Mouse (Mus musculus): ENCODE data around the gene Klf2. TPM values are rescaled to one million over a fixed set of nuclear protein-coding genes. Genes with fewer than 3 reads are reported as not detected.

Klf2 gene
- polyA plus RNA-seq, 1 experiment from 2014 or later: 3.7 TPM

GRCm38 (mm10) chr8:72365826-72366225 lies 47.0 kb downstream of the Klf2 start:
- Histone ChIP-seq H3K36me3 (replicated peaks) (peaks cover 100% of the 10 kb centered on the region), H3K4me3 (no peak overlapping the region), H3K9me3 (no peaks in the 10 kb centered on the region), H3K27me3 (replicated peaks; ENCODE audit: low read depth, poor library complexity, severe bottlenecking) (no peaks in the 10 kb centered on the region), H3K4me1 (no peaks in the 10 kb centered on the region), H3K27ac (replicated peaks) (no peak overlapping the region)
- WGBS: 36% methylated on average over 3 of the region's 3 CpGs
- DNase-seq (ENCODE audit: low spot score): peak; percentile 71

- Histone ChIP-seq H3K9me3 (no peaks in the 10 kb centered on the region), H3K4me3 (no peak overlapping the region), H3K4me1 (no peaks in the 10 kb centered on the region), H3K36me3 (replicated peaks) (peaks cover 100% of the 10 kb centered on the region), H3K27me3 (replicated peaks; ENCODE audit: low read depth, poor library complexity, severe bottlenecking) (no peaks in the 10 kb centered on the region), H3K27ac (replicated peaks) (no peak overlapping the region)
- 94% methylated on average over 2 of the region's 2 CpGs for WGBS
- no peak for DNase-seq (ENCODE audit: low spot score)
Observed at GRCm38 (mm10) chr8:72366435-72366834, 47.6 kb downstream of the Klf2 start.

Other genes starting within 250 kb of the Klf2 start
- gene Olfr373, start 235.9 kb upstream of the Klf2 start, polyA plus RNA-seq (2016; fragmentation: Nextera tagmentation; extraction: Ambion mirVana): 0.04 TPM in 1 of 2 replicates, not detected in the other
- gene Olfr374, start 212.0 kb upstream of the Klf2 start, polyA plus RNA-seq (2016; fragmentation: Nextera tagmentation; extraction: Ambion mirVana): not detected in 2 replicates
- gene Tpm4, start 184.1 kb upstream of the Klf2 start, polyA plus RNA-seq (2016; fragmentation: Nextera tagmentation; extraction: Ambion mirVana): 749 and 797 TPM in 2 replicates
- gene Rab8a, start 157.8 kb upstream of the Klf2 start, polyA plus RNA-seq (2016; fragmentation: Nextera tagmentation; extraction: Ambion mirVana): 130 and 139 TPM in 2 replicates
- gene Hsh2d, start 129.4 kb upstream of the Klf2 start, polyA plus RNA-seq (2016; fragmentation: Nextera tagmentation; extraction: Ambion mirVana): not detected in 2 replicates
- not detected in 2 replicates for gene Cib3, start 106.2 kb upstream of the Klf2 start, polyA plus RNA-seq (2016; fragmentation: Nextera tagmentation; extraction: Ambion mirVana)
- not detected in 2 replicates for gene Gm11034, start 105.4 kb upstream of the Klf2 start, polyA plus RNA-seq (2016; fragmentation: Nextera tagmentation; extraction: Ambion mirVana)
- gene Fam32a, start 99.3 kb upstream of the Klf2 start, polyA plus RNA-seq (2016; fragmentation: Nextera tagmentation; extraction: Ambion mirVana): 77.6 and 82.4 TPM in 2 replicates
- gene Ap1m1, start 79.0 kb upstream of the Klf2 start, polyA plus RNA-seq (2016; fragmentation: Nextera tagmentation; extraction: Ambion mirVana): 139 and 144 TPM in 2 replicates
- 31.3 and 36.9 TPM in 2 replicates for gene Gm10282, start 13.8 kb upstream of the Klf2 start, polyA plus RNA-seq (2016; fragmentation: Nextera tagmentation; extraction: Ambion mirVana)
- 79.8 and 81.6 TPM in 2 replicates for gene Eps15l1, start 102.4 kb downstream of the Klf2 start, polyA plus RNA-seq (2016; fragmentation: Nextera tagmentation; extraction: Ambion mirVana)
- 1.2 and 1.4 TPM in 2 replicates for gene Calr3, start 124.8 kb downstream of the Klf2 start, polyA plus RNA-seq (2016; fragmentation: Nextera tagmentation; extraction: Ambion mirVana)
- gene 1700030K09Rik, start 124.8 kb downstream of the Klf2 start, polyA plus RNA-seq (2016; fragmentation: Nextera tagmentation; extraction: Ambion mirVana): 14.5 and 16.1 TPM in 2 replicates
- gene Cherp, start 156.2 kb downstream of the Klf2 start, polyA plus RNA-seq (2016; fragmentation: Nextera tagmentation; extraction: Ambion mirVana): 112 and 115 TPM in 2 replicates
- gene Slc35e1, start 173.6 kb downstream of the Klf2 start, polyA plus RNA-seq (2016; fragmentation: Nextera tagmentation; extraction: Ambion mirVana): 20.2 and 22.8 TPM in 2 replicates
- 20.1 and 20.2 TPM in 2 replicates for gene Med26, start 229.2 kb downstream of the Klf2 start, polyA plus RNA-seq (2016; fragmentation: Nextera tagmentation; extraction: Ambion mirVana)

Data from embryonic facial prominence, embryonic 10.5 days (tissue).